Mouse (Mus musculus) MEL (cell line): Measurements from ENCODE around the gene Fezf2. TPM values are rescaled to one million over a fixed set of nuclear protein-coding genes. Genes with fewer than 3 reads are reported as not detected.

Source experiments
- DNase-seq: peaks from one replicate; pipeline ENCODE4 v3.0.0; 2011; ENCODE audit warnings: low read depth, low spot score
- H3K27ac ChIP-seq: 2 replicates; pipeline ENCODE4 v1.5.1; 2012; ENCODE audit warnings: low read depth, mild to moderate bottlenecking, control low read depth, low read length, moderate library complexity; ENCODE audit not compliant: control insufficient read depth
- H3K27me3 ChIP-seq, 2 experiments: fragments of 150-350 bp in 1 of 2; sonication (generic) in 1 of 2; 2 replicates each; pipeline ENCODE4 v1.6.1; 2012; ENCODE audit warnings: low read length in 2 of 2, mild to moderate bottlenecking in 2 of 2, improper control_type of control experiment in 1 of 2, moderate library complexity in 1 of 2; ENCODE audit not compliant: insufficient read depth in 2 of 2, control insufficient read depth in 1 of 2
- H3K36me3 ChIP-seq, 2 experiments: 2 replicates each; pipeline ENCODE4 v1.6.1; 2012 to 2014; ENCODE audit warnings: low read length in 2 of 2, improper control_type of control experiment in 1 of 2, inconsistent platforms in 1 of 2, mild to moderate bottlenecking in 1 of 2; ENCODE audit not compliant: insufficient read depth in 2 of 2, control insufficient read depth in 1 of 2
- H3K4me1 ChIP-seq, 2 experiments: fragments of 150-350 bp in 1 of 2; sonication (generic) in 1 of 2; 2 replicates each; pipeline ENCODE4 v1.6.1; 2012; ENCODE audit warnings: low read length in 2 of 2, improper control_type of control experiment in 1 of 2, mild to moderate bottlenecking in 1 of 2; ENCODE audit not compliant: insufficient read depth in 2 of 2, control insufficient read depth in 1 of 2
- H3K4me3 ChIP-seq, 2 experiments: fragments of 150-350 bp in 1 of 2; sonication (generic) in 1 of 2; 2 replicates each; pipeline ENCODE4 v1.5.1; 2012; ENCODE audit warnings: low read depth in 2 of 2, low read length in 2 of 2, mild to moderate bottlenecking in 2 of 2, moderate library complexity in 2 of 2, control low read depth in 1 of 2, improper control_type of control experiment in 1 of 2; ENCODE audit not compliant: control insufficient read depth in 1 of 2, insufficient read depth in 1 of 2
- H3K79me2 ChIP-seq: 2 replicates; pipeline ENCODE4 v1.6.1; 2012; ENCODE audit warnings: mild to moderate bottlenecking, low read length, moderate library complexity; ENCODE audit not compliant: control insufficient read depth, poor library complexity, insufficient read depth
- H3K9ac ChIP-seq: 2 replicates; pipeline ENCODE4 v1.6.1; 2012; ENCODE audit warnings: low read depth, mild to moderate bottlenecking, control low read depth, low read length, moderate library complexity; ENCODE audit not compliant: control insufficient read depth, poor library complexity, severe bottlenecking
- H3K9me3 ChIP-seq: fragments of 150-350 bp; sonication (generic); replicated peaks from 2 replicates; pipeline ENCODE4 v1.6.1; 2012; ENCODE audit warnings: mild to moderate bottlenecking, low read length, improper control_type of control experiment, moderate library complexity; ENCODE audit not compliant: insufficient read depth
- BHLHE40 ChIP-seq: IDR thresholded peaks from 2 replicates; pipeline ENCODE4 v1.6.1; 2012; ENCODE audit warnings: low read depth, mild to moderate bottlenecking, inconsistent platforms, low read length, improper control_type of control experiment, borderline replicate concordance
- CHD1 ChIP-seq: IDR thresholded peaks from 2 replicates; pipeline ENCODE4 v1.6.1; 2012; ENCODE audit warnings: low read depth, mild to moderate bottlenecking, inconsistent platforms, low read length, improper control_type of control experiment
- CTCF ChIP-seq, 3 experiments: IDR thresholded peaks in 2 of 3; conservative IDR thresholded peaks in 1 of 3; 2 replicates each; pipeline ENCODE4 v1.5.1; 2011 to 2012; ENCODE audit warnings: low read length in 3 of 3, low read depth in 2 of 3, mild to moderate bottlenecking in 2 of 3, improper control_type of control experiment in 1 of 3, inconsistent platforms in 1 of 3, mixed read lengths in 1 of 3, moderate library complexity in 1 of 3; ENCODE audit not compliant: control insufficient read depth in 1 of 3, insufficient read depth in 1 of 3, poor library complexity in 1 of 3, severe bottlenecking in 1 of 3
- GABPA ChIP-seq: IDR thresholded peaks from 2 replicates; pipeline ENCODE4 v1.6.1; 2012; ENCODE audit warnings: low read depth, mild to moderate bottlenecking, inconsistent platforms, low read length, improper control_type of control experiment, moderate library complexity
- KAT2A ChIP-seq: conservative IDR thresholded peaks from 2 replicates; pipeline ENCODE4 v1.6.1; 2012; ENCODE audit warnings: low read depth, low read length, improper control_type of control experiment, inconsistent platforms
- MAFK ChIP-seq: IDR thresholded peaks from 2 replicates; pipeline ENCODE4 v1.6.1; 2011; ENCODE audit warnings: low read depth, mild to moderate bottlenecking, low read length, improper control_type of control experiment, borderline replicate concordance
- MEF2A ChIP-seq: IDR thresholded peaks from 2 replicates; pipeline ENCODE4 v1.6.1; 2014; ENCODE audit warnings: low read depth, mild to moderate bottlenecking, inconsistent platforms, low read length, improper control_type of control experiment; ENCODE audit not compliant: poor library complexity, insufficient replicate concordance, severe bottlenecking; ENCODE audit errors: extremely low read depth
- MYC ChIP-seq: IDR thresholded peaks from 2 replicates; pipeline ENCODE4 v1.6.1; 2011; ENCODE audit warnings: low read depth, mild to moderate bottlenecking, low read length, improper control_type of control experiment, moderate library complexity
- NELFE ChIP-seq: IDR thresholded peaks from 2 replicates; pipeline ENCODE4 v1.6.1; 2011; ENCODE audit warnings: low read depth, low read length, improper control_type of control experiment
- NRF1 ChIP-seq: IDR thresholded peaks from 2 replicates; pipeline ENCODE4 v1.6.1; 2014; ENCODE audit warnings: low read depth, mild to moderate bottlenecking, inconsistent platforms, low read length, improper control_type of control experiment, moderate library complexity; ENCODE audit not compliant: poor library complexity, insufficient read depth, severe bottlenecking
- SIN3A ChIP-seq: IDR thresholded peaks from 2 replicates; pipeline ENCODE4 v1.6.1; 2012; ENCODE audit warnings: low read length, improper control_type of control experiment, inconsistent platforms
- SMC3 ChIP-seq: IDR thresholded peaks from 2 replicates; pipeline ENCODE4 v1.6.1; 2011; ENCODE audit warnings: low read depth, low read length, improper control_type of control experiment
- TAL1 ChIP-seq: IDR thresholded peaks from 2 replicates; pipeline ENCODE4 v1.6.1; 2012; ENCODE audit warnings: mild to moderate bottlenecking, inconsistent platforms, low read length, moderate library complexity, mixed read lengths
- TCF12 ChIP-seq: IDR thresholded peaks from 2 replicates; pipeline ENCODE4 v1.6.1; 2014; ENCODE audit warnings: low read depth, mild to moderate bottlenecking, inconsistent platforms, low read length, improper control_type of control experiment, moderate library complexity
- USF1 ChIP-seq: IDR thresholded peaks from 2 replicates; pipeline ENCODE4 v1.6.1; 2014; ENCODE audit warnings: low read depth, mild to moderate bottlenecking, inconsistent platforms, low read length, improper control_type of control experiment, moderate library complexity
- ZC3H11A ChIP-seq: IDR thresholded peaks from 2 replicates; pipeline ENCODE4 v1.6.1; 2012; ENCODE audit warnings: low read depth, mild to moderate bottlenecking, inconsistent platforms, low read length, improper control_type of control experiment
- ZMIZ1 ChIP-seq: IDR thresholded peaks from 2 replicates; pipeline ENCODE4 v1.6.1; 2012; ENCODE audit warnings: low read depth, mild to moderate bottlenecking, inconsistent platforms, low read length, improper control_type of control experiment, moderate library complexity
- polyA plus RNA-seq, 2 experiments: library from polyadenylated mRNA; stranded (reverse) in 1 of 2; unstranded in 1 of 2; fragments of >175 nt in 1 of 2; fragments of >200 nt in 1 of 2; gene quantifications; 2 replicates each; pipeline versions ENCODE4 v1.2.1 to v1.2.4; 2012; ENCODE audit warnings: low replicate concordance in 2 of 2, low read depth in 1 of 2; ENCODE audit not compliant: insufficient read length in 2 of 2, insufficient read depth in 1 of 2, missing spikeins in 1 of 2
- total RNA-seq: library from RNA; depleted of rRNA; stranded (reverse); fragments of 300-350 nt; gene quantifications from 2 replicates; pipeline ENCODE4 v1.2.3, GENCODE M21; 2012

Gene Fezf2
- total and polyA plus RNA-seq, 3 experiments: not detected

DNA sequence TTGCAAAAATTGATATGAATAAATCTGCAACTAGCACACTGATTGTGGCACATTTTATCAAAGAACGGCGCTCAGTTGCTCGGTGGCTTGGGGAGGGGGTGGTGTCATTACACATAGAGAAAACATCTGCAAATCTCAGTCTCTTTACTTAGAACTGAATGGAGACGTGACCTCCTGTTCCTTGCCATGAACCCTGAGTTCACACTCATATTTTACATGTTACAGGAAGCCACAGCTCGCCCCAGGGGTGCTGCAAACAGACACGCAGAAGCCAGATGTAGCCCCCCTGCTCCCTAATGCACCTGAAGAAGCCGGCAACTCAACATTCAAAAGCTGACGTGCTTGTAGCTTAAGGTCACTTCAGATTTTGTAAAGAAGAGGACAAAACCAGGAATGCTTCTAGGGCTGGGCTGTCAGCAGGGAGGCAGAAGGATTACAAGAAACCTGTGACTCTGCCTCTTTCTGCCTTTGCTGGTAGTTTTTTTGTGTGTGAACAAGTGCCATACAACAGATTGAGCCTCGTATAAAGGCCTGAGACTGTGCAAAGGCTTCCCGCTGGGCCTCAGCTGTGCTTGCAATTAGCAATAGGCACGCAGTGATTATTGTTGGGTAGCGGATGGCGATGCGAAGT is 40.9 kb upstream of the Fezf2 start:
- H3K79me2 ChIP-seq: no peaks in the 10 kb centered on the region
- TF ChIP-seq GABPA (no peak), TAL1 (no peak), NELFE (no peak), MYC (no peak), BHLHE40 (no peak), ZC3H11A (no peak), ZMIZ1 (no peak), NRF1 (no peak), MAFK (no peak), USF1 (no peak), SMC3 (no peak), SIN3A (no peak), TCF12 (no peak), CTCF (IDR thresholded peaks at IDR 0.05 in 2 of 3, conservative IDR thresholded peaks at IDR 0.05 in 1 of 3; ENCODE audit: control insufficient read depth in 1 of 3, insufficient read depth in 1 of 3, low read depth in 2 of 3, low read length in 3 of 3, poor library complexity in 1 of 3, severe bottlenecking in 1 of 3) (no peak)
- H3K9ac ChIP-seq: no peak overlapping the region
- no peaks in the 10 kb centered on the region for H3K36me3 ChIP-seq
- H3K4me3 ChIP-seq: no peak overlapping the region
- no peak overlapping the region for H3K27ac ChIP-seq
- no peaks in the 10 kb centered on the region for H3K4me1 ChIP-seq
- no peak for DNase-seq
- H3K9me3 ChIP-seq: no peaks in the 10 kb centered on the region
- H3K27me3 ChIP-seq: no peaks in the 10 kb centered on the region

DNA sequence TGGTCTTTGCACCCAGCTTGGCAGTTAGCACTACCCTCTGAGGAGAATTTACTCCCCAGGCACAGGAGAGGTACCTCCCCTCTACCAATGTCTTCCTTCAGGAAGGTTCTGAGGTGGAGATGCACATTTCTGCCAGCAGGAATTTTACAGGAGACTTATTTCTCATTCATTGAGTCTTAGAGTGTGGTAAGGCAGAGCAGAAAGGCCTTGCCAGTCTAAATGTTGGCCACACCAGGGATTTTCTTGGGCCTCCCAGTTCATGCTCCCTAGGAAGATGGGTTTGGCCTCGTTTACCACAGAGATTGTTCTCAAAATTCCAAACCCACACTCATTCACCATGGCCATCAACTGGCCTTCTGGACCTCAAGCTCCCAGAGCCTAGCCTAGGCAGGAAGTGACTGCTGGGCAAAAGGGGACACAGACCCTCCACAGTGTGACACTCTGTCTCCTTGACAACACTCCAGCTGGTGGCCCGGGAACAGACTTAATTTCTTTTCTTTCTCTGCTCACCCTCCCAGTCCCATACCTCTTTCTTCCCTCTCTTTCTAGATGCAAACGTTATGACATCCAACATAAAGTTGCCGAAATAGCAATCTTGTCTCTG is 40.3 kb upstream of the Fezf2 start:
- DNase-seq: no peak
- H3K27ac ChIP-seq: no peak overlapping the region
- no peak for TF ChIP-seq CHD1
- no peak for TF ChIP-seq MAFK
- TF ChIP-seq TAL1: no peak
- no peak for TF ChIP-seq MEF2A
- TF ChIP-seq KAT2A: no peak
- no peak for TF ChIP-seq MYC
- H3K36me3 ChIP-seq: no peaks in the 10 kb centered on the region
- no peak overlapping the region for H3K9ac ChIP-seq
- no peaks in the 10 kb centered on the region for H3K79me2 ChIP-seq
- H3K4me1 ChIP-seq: no peaks in the 10 kb centered on the region
- H3K4me3 ChIP-seq: no peak overlapping the region
- H3K27me3 ChIP-seq: no peaks in the 10 kb centered on the region
- H3K9me3 ChIP-seq: no peaks in the 10 kb centered on the region
